Mouse (Mus musculus): ENCODE measurements around the gene P4ha2. TPM values are rescaled to one million over a fixed set of nuclear protein-coding genes. Genes with fewer than 3 reads are reported as not detected.

The P4ha2 gene
- polyA plus RNA-seq, 2 experiments from 2014 or later, result not detected

DNA sequence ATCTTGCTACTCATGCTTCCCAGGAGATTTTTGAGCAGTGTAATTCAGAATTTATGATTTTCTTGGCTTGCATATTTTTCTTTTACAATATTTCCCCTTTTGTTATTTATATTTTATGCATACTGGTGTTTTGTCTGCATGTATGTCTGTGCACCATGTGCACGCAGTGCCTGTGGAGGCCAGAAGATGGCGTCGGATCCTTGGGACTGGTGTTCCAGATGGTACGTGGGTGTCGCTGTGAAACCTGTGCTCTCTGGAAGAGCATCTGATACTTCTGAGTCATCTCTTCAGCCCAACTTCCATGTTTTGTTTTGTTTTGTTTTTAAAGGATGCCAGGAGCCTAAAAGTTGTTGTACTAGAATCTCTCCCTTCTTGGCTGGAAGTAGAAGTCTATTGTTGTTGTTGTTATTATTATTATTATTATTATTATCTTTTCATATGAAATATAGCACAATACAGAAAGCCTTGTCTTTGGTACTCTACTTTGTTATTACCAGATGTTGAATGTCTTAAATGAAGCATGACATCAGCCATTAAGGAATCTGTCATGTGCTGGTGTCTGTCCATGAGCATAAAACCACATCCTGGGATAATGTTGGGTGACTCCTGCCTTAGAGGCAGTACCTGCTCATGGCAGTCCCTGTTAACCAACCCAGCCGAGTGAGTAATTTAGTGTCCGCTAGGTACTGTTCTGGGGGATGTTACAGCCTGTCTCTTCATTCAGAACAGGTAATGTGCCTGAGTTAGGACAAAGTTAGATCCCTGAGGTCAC lies 41.5 kb downstream of the P4ha2 start:
- no peak for ATAC-seq

DNA sequence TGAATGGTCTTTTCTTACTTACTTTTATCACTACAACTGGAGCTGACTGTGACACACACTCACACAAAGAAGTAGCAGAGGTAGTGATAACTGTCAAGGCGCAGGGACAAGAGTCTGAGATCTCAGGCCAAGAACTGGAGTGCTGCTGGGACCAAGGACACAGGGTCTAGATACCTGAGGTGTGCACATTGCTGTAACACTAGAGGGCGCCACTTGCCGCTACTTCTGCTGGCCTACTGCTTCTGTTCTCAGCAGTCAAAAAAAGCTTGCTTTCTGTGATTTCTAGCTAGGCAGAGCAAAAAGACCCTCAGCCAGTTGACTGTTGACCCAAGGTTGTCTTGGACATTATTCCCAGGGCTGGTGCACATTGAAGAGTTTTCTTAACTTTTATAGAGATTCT lies 45.0 kb downstream of the P4ha2 start:
- ATAC-seq, result peak; percentile 44

DNA sequence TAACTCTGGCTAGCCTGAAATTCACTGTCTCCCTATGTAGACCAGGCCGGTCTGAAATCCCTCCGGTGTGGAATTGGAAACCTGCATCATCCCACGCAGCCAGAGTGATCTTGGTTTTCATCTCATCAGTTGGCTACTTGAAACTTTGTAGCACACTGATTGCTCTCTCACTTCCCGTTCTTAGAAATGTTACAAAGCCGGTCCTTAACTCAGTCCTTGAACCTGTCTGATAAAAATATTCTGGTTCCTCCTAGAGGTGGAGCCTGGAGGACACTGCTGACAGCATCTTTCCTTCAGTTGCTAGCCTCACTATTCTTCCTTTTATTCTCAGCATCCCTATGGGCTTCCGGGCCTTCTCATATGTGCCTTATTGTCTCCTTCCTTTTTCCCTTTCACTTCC lies 46.1 kb downstream of the P4ha2 start:
- ATAC-seq, result no peak

DNA sequence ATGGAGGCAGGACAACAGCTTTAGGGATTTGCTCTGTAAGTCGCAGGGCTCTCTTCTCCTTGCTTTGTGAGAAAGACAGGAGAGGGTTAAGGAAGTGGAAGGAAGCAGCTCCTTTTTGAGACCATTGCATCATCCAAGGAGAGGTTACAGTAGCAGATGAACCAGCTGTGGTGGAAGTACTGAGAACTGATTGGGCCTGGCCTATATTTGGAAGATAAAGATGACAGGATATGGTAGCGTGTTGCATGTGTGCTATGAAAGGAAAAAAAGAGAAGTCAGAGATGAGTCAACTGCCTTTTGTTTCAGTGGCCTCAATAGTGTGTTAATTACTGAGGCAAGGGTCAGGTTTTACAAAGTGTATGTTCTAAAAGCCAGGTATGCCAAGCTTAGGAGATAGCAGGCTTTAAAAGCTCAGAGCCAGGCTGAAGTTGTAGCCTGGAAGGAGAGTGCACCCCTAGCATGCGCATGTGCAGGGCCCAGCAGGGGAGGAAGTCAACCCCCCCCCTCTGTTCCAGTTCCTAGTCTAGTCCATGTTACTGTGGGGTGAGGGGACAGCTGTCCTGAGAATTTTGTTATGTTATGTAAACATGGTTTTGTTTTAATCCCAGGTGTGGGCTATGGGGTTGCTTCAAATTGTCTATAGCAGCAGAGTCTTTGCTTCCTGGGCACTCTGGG lies 50.0 kb downstream of the P4ha2 start:
- no peak for ATAC-seq

DNA sequence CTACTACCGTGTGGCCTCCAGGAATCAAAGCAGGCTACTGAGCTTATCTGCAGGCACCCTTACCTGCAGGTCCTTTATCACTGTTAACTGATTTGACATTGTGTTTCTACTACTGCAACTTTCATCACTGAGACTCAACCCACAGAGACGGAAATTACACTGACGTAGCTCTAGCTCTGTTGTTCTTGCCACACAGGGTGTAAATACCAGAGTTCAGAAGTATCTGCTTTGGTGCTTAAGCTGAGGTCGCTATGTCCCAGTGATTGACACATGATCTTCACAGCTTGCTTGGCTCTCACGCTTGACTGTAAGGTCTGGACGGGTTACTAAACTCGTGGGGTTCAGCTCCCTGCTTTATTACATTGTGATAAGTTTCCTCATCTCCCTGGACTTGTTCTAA lies 51.2 kb downstream of the P4ha2 start:
- ATAC-seq, result peak; percentile 23

DNA sequence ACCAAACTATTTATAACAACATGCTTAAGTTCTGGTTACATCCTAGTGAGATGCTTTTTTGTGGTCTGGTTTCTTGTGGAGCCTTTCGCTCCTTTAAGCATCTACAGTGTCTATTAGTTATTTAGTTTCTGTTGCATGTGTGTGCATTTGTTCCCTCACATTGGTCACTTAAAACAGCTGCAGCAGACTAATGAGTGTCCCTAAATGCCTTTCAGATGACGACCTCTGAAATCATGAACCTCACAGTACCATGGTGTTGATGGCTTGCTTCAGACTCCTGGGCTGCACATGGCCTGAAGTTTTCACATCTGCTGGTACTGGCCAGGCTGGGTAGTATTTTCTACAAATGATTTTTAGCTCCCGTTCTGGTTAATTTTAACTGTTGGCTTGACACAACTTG lies 53.1 kb downstream of the P4ha2 start:
- no peak for ATAC-seq

DNA sequence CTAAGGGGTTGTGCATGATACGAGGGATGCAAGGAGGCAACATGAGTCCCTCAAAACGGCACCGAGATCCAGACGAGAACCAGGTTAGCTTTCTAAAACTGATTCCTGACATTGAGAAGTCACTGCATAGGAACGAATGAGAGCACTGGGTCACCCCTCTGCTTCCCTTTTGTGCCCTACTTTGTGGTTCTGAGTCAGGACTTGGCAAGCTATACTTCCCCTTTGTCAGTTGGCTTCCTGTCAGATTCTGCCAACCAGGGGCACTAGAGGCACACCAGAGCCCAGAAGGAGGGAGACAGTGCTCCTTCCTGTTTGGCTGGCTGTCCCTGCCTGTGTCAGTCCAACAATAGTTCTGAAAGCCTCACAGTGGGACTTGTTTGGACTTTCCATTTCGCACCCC lies 56.0 kb downstream of the P4ha2 start:
- peak; percentile 59 for ATAC-seq

DNA sequence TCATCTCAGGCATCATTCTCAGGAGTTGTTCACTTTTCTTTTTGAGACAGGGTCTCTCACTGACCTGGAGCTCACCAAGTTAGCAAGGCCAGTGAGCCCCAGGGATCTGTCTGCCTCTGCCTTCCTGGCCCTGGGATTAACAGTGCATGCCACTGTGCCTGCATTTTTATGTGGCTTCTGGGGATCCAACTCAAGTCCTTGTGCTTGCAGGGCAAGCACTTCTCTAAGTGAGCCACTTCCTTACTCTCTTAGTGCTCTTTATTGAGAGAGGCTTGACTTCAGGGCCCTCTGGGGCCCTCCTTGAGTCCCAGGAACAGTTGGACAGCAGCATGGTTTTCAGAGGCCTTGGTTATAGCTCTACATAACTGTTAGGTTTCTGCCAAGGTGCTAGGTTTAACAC lies 56.6 kb downstream of the P4ha2 start:
- no peak for ATAC-seq

DNA sequence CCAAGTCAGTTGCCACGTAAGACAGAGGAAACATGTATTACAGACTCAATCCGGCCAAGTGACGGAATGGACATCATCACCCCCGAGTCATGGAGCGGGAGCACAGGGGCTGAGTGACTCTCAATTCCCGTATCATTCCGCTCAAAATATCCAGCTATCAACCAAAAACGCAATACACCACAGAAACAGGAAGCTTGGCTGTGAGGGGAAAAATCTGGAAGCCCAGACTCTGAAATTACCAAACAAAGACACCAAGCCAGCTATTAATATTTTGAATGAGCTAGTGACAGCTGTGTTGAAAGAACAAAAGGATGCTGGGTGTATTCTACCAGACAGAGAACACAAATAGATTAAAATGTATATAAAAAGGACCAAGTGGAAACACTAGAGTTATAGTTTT lies 57.7 kb downstream of the P4ha2 start:
- no peak for ATAC-seq

DNA sequence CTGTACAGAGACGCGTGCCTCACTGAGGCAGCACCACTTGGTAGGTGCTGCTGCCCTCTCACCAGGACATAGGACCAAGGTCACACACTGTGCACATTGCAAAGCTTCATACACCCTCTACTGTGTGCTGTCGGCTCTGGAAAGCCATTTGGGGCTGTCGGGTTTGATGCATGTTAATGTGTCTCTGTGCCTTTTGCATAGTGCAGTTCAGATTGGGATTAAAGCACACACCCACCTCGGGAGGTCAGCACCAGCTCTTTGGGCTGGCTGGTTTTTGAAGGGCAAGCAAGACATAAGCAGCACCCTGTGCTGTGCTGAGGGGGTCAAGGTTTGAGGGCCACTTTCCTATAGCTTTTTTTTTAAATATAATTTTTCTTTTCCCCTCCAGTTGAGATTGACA lies 60.5 kb downstream of the P4ha2 start:
- no peak for ATAC-seq

DNA sequence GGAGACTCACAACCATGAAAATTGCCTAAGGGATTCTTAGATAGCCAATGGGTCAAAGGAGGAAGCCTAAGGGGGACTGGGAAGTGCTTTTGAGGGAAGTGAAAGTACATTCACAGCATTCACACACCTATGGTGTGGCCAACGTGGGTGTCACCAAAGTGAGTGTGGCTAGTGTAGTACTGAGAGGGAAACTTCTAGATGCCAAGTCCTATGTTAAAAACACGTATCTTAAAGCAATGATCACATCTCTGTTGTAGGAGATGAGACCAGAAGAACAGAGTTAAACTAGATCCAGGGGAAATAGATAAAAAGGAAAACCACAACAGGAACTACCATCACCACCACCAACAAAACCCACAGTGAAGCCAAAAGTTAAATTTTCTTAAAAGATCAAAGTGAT lies 61.0 kb downstream of the P4ha2 start:
- no peak for ATAC-seq

DNA sequence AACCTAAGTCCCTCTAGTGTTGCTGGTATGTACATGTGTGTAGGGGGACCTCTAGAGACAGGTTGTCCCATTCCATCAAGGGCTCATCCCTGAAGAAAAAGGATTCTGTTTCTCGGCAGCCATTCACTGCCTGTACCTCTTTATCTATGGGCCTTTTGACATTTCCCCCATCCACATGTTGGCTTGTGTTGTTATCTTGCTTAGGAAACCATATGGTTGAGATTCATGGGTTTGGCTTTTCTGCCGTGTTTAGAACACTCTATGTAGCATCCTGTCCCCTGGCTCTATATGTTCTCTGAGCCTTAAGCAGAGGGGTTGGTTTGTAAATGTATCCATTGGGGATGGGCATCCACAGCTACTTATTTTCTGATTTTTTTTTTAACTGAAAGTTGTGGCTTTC lies 61.6 kb downstream of the P4ha2 start:
- ATAC-seq, result no peak

DNA sequence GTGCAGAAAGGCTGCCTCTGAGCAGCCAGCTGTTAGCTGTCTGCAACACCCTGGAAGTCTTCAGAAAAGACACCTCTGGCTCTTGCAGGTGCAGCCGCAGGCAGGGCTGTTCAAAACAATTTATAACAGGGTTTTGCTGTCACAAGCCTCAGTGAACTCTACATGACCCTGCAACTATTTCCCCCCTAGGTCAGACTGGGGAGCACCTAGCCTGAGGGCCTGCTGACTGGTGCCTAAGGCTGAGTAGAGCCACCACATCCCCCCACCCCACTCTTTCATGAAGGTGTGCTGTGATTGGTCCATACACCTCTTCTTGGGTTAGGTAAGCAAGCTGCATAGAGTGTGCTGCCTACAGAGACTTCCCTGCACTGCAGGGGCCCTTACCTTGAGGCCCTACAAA lies 63.1 kb downstream of the P4ha2 start:
- no peak for ATAC-seq

DNA sequence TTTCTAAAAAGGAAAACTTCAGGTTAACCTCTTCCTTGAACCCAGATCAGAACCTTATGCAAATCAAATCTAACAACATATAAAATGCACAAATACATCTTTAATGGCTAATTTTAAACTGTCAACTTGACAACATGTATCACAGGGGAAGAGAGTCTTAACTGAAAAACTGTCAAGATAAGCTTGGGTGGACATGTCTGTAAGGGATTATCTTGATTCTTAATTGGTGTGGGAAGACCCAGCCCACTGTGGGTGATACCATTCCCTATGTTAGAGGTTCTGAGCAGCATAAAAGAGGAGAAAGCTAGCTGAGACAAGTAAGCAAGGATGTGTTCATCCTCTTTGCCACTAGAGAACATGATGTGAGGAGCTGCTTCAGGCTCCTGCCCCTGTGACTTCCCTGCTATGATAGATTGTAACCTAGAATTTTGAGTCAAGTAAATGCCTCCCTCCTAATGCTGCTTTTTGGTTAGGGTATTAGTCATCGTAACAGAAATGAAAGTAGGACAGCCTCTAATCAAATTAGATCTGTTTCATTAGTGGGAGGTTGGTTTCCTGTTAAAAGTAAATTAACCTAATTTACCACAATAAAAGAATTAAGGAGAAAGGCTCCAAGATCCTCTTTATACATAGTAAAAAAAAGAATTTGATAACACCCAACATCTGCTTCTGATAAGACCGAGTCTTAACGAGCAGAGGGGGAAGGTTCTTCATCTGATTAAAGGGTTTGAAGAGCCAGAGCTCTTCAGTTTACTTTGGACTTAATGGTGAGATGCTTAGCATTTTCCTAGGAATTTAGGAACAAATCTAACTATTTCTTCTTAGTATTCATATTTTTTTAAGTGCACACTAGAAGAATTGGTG lies 69.8 kb downstream of the P4ha2 start:
- no peak for ATAC-seq

DNA sequence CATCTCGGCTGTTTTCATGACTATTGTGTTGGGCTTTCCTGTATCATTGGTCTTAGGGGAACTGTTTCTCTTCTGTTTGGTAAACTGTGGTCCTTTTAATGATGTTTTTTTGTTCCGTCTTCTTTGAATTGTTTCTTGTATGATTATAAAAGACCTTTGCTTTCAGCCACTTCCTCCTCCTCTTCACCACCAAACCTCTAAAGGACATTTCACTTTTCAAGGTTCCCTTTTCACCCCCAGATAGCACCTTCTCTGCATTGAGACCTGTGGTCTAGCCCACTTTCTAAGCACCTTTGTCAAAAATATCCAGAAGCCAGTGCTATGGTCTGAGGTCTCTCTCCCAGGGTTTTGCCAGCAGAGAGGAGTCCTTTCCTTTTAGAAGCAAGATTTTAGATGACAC lies 71.3 kb downstream of the P4ha2 start:
- no peak for ATAC-seq

DNA sequence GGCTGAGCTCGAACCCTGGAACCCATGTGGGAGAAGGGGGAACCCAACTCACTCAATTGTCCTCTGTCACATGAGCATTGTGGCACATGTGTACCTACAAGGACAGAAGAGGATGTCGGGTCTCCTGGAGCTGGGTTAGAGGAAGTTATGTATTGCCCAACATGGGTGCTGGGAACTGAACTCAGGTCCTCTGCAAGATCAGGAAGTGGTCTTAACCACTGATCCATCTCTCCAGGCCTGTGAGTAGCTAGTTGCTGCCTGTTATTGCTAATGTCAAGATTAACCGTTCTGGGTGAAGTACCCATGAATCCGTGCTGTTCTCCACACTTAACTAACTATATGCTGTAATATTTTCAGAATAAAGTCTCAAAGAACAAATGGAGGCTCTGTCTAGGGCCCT lies 74.3 kb downstream of the P4ha2 start:
- no peak for ATAC-seq

DNA sequence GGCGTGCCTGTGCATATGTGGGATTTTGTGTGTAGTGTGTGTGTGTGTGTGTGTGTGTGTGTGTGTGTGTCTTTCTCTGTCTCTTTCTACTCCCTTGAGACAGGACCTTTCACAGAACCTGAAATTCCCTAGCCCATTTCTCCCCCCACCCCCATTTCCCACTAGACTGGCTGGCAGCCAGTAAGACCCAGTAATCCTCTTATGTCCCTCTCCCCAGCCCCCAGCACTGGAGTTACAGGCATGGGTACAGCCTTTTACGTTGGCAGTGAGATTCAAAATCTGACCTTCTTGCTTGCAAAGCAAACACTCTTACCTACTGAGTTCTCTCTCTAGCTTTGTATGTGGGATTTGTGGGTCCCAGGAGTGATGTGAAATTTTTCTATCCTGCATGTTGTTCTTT lies 75.0 kb downstream of the P4ha2 start:
- ATAC-seq, result no peak

Other genes with a start within 250 kb of the P4ha2 start
- 10 to 100 TPM; 24.2 to 36.5 TPM for gene Gm12216, start 240.8 kb upstream of the P4ha2 start, polyA plus RNA-seq (2017; shearing (Covaris generic))
- 10 to 100 TPM; 10.8 to 16.0 TPM for gene Slc22a5, start 208.4 kb upstream of the P4ha2 start, polyA plus RNA-seq (2017; shearing (Covaris generic))
- 1 to 10 TPM in 1 of 2 experiments, under 1 TPM in 1; 0.73 to 1.1 TPM for gene Slc22a21, start 119.8 kb upstream of the P4ha2 start, polyA plus RNA-seq (2017; shearing (Covaris generic))
- under 1 TPM in 1 of 2 experiments, not detected in 1; 0.20 TPM for gene Slc22a4, start 72.0 kb upstream of the P4ha2 start, polyA plus RNA-seq (2017; shearing (Covaris generic))
- 1 to 10 TPM in 1 of 2 experiments, under 1 TPM in 1; 0.57 to 1.3 TPM for gene Pdlim4, start 31.1 kb upstream of the P4ha2 start, polyA plus RNA-seq (2017; shearing (Covaris generic))
- gene Csf2, start 149.6 kb downstream of the P4ha2 start, polyA plus RNA-seq (2017; shearing (Covaris generic)), result under 1 TPM; 0.42 to 0.69 TPM
- gene Il3, start 167.2 kb downstream of the P4ha2 start, polyA plus RNA-seq (2017; shearing (Covaris generic)), result not detected
- not detected for gene Acsl6, start 203.7 kb downstream of the P4ha2 start, polyA plus RNA-seq (2017; shearing (Covaris generic))

Data from activated CD4-positive, CD25-positive, alpha-beta regulatory T cell, adult 4 months (primary cell).